Mouse (Mus musculus): ENCODE measurements at regions not wholly inside any gene's neighbourhood (a gene's known extent, or its start where the extent isn't known, plus 50 kb on each side); places are given as distances from the start of the nearest gene placed in this dataset.

- DNase-seq (ENCODE audit: extremely low read depth, low read depth, low spot score) = peak; percentile 47
These were observed 156.3 kb downstream of the Maf start for GRCm38 (mm10) chr8:115551262-115551661.

GRCm38 (mm10) chr8:115549112-115549511 is 158.5 kb downstream of the Maf start:
- no peak for DNase-seq (ENCODE audit: extremely low read depth, low read depth, low spot score)

DNA sequence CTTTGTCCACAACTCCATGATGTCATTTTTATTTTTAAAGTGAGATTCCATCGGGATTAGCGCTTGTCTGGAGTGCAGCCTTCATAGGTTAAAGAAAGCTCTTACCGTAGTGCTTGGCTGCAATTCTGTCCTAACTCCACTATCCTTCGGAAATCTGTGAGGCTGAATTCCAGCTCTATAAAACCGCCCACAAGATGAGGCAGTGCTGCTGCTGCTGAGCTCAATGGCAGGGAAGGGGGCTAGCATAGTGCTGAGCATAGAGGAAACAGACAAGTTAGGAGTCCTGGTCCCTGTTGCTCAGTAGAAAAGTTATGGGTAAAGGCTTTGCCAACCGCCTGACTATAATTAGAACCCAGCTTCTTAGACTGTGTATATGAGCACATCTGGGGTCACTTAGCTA is 163.5 kb downstream of the Maf start:
- DNase-seq (ENCODE audit: extremely low read depth, low read depth, low spot score) = no peak

GRCm38 (mm10) chr8:115542935-115543334 is 164.7 kb downstream of the Maf start:
- DNase-seq (ENCODE audit: extremely low read depth, low read depth, low spot score) = no peak

DNA sequence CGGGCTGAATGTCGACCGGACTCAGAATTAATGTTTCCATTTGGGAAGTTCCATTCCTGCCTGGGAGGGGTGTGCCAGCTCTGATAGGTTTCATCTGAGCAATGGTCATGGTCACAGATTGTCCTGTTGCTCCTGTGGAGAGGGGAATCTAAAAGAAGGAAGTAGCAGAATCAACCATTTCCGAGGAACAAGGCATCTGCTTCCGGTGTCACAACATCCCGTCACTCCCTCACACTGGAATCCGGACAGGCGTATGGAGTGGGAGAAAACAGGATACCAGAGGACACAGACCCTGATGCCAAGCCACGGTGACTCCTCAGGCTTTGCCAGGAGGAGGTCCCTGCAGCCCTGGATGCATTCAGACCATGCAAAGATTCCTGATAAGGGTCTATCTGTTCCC is 168.0 kb downstream of the Maf start:
- DNase-seq (ENCODE audit: extremely low read depth, low read depth, low spot score) = no peak

- DNase-seq (ENCODE audit: extremely low read depth, low read depth, low spot score) = no peak
These were observed 169.4 kb downstream of the Maf start for GRCm38 (mm10) chr8:115538236-115538635.

DNA sequence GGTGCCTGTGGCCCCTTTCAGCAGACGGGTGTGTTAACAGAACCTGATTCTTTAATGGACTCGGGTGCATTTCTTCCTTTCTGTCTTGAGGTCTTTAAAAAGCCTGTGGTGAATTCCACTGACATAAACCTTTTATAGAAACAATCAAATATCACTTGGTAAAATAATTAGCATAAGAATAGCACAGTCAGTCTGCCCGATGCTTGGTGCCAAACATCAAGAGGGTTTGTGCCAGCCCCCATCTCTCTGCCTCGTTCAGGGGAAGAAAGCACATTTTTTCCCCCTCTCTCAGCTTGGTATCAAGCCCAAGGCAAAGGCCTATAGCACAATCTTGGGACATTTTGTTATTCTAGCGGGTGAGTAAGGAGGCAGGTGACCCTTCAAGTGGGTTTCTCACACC is 169.8 kb downstream of the Maf start:
- no peak for DNase-seq (ENCODE audit: extremely low read depth, low read depth, low spot score)

GRCm38 (mm10) chr8:115536554-115537346 is 170.8 kb downstream of the Maf start:
- DNase-seq (ENCODE audit: extremely low read depth, low read depth, low spot score) = no peak

- no peak for DNase-seq (ENCODE audit: extremely low read depth, low read depth, low spot score)
These were observed 171.6 kb downstream of the Maf start for GRCm38 (mm10) chr8:115536001-115536400.

- DNase-seq (ENCODE audit: extremely low read depth, low read depth, low spot score) = no peak
These were observed 173.6 kb downstream of the Maf start for GRCm38 (mm10) chr8:115534030-115534429.

GRCm38 (mm10) chr8:115531343-115531742 is 176.3 kb downstream of the Maf start:
- DNase-seq (ENCODE audit: extremely low read depth, low read depth, low spot score) = no peak

GRCm38 (mm10) chr8:115529568-115530342 is 177.8 kb downstream of the Maf start:
- DNase-seq (ENCODE audit: extremely low read depth, low read depth, low spot score) = peak; percentile 7

- DNase-seq (ENCODE audit: extremely low read depth, low read depth, low spot score) = no peak
These were observed 178.7 kb downstream of the Maf start for GRCm38 (mm10) chr8:115528879-115529278.

DNA sequence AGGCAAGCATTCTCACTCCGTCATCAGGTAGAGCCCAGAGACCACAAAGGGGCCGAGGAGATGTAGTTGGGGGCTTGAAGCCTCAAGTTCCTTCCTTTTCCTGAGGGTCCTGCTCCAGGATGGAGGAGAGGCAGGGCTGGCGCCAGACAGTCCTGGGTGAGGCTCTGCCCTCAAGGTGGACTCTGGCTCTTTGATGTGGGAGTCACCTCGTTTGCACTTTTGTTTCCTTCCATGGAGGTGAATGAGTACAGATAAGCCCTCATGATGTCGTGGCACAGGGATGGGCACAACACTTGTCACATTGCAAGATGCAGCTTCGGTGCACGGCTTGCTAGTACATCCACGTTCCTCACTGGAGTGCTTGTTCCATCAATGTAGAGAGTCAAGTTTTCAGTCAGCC is 182.4 kb downstream of the Maf start:
- DNase-seq (ENCODE audit: extremely low read depth, low read depth, low spot score) = no peak

DNA sequence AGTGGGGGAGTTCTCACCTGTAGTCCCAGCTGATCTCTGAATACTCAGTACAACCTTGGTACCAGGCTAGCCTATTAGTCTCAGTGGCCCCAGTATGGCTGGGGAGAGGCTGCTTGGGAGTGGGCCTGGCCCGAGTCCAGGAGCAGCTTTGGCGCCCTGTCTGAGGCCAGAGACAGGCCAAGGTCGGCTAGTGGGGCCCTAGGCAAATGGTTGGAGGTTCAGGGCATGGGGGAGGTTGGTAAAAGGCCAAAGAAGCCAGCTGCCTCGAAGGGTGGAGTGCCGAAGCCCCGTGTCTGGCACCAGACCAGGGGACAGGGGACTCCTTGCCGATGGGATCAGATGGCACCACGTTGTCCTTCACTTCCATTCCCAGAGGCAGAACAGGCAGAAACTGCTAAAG is 182.9 kb downstream of the Maf start:
- DNase-seq (ENCODE audit: extremely low read depth, low read depth, low spot score) = no peak

- DNase-seq (ENCODE audit: extremely low read depth, low read depth, low spot score) = no peak
These were observed 185.1 kb downstream of the Maf start for GRCm38 (mm10) chr8:115522527-115522926.

DNA sequence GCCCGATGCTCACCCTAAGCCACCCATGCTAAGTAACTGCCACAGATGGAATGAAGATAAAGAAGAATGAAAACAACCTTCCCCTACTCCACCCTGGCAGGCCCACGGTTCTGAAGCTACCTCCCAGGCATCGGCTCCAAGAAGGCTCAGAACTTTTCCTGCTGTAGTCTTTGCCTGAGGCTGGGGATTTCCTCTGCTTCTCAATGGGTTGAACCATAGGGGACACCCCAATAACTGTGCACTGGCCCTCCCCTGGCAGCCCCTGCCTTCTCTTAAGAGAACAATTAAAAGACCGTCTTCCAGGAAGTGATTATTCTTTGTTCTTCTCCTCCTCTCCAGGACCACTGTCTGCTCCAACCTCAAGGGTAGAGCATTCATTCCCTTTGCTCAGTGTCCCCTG is 191.9 kb downstream of the Maf start:
- no peak for DNase-seq (ENCODE audit: extremely low read depth, low read depth, low spot score)

- DNase-seq (ENCODE audit: extremely low read depth, low read depth, low spot score) = no peak
These were observed 193.1 kb downstream of the Maf start for GRCm38 (mm10) chr8:115514485-115514884.

GRCm38 (mm10) chr8:115507180-115507579 is 200.4 kb downstream of the Maf start:
- no peak for DNase-seq (ENCODE audit: extremely low read depth, low read depth, low spot score)

GRCm38 (mm10) chr8:115506741-115507140 is 200.9 kb downstream of the Maf start:
- DNase-seq (ENCODE audit: extremely low read depth, low read depth, low spot score) = no peak

DNA sequence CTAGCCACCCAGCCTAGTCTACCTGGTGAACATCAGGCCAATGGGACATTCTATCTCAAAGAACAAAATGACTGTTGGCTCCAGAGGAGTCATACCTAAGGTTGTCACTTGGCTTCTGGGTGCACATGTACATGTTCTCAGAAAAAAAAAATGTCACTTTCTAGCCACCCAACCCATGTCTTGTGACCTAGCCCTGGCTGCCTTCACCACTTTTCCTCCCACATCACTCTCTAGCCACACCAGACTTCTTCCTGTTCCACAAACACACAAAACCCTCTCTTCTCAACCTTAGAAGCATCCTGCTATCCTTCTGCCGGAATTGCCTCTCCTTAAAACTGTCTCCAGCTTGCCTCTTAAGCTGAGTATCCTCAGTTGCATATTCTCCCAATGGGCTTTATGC is 211.6 kb downstream of the Maf start:
- no peak for DNase-seq (ENCODE audit: extremely low read depth, low read depth, low spot score)

- no peak for DNase-seq (ENCODE audit: extremely low read depth, low read depth, low spot score)
These were observed 213.2 kb downstream of the Maf start for GRCm38 (mm10) chr8:115494353-115494752.

Measured in fat pad, adult 2 months (tissue).